Mouse (Mus musculus): ENCODE data around the gene Pum2. TPM values are rescaled to one million over a fixed set of nuclear protein-coding genes. Genes with fewer than 3 reads are reported as not detected.
A peak's percentile ranks its signal among the peaks of the same experiment; 100 is the strongest.
"Not testable (repeated sequence)": the region's sequence is repeated elsewhere in the genome, so short reads cannot be mapped to it uniquely, and the experiment has no call there.

Pum2 gene
- polyA plus RNA-seq, 1 experiment = 149 TPM

- Histone ChIP-seq H3K4me3 (ENCODE audit: control insufficient read depth, insufficient read depth, low read length) (no peak overlapping the region), H3K27me3 (ENCODE audit: control insufficient read depth, insufficient read depth, low read length) (no peaks in the 10 kb centered on the region), H3K27ac (ENCODE audit: control insufficient read depth, insufficient read depth, low read length) (no peak overlapping the region), H3K36me3 (ENCODE audit: control insufficient read depth, insufficient read depth, low read length) (no peaks in the 10 kb centered on the region), H3K4me1 (replicated peaks; ENCODE audit: control insufficient read depth, insufficient read depth, low read length) (peaks cover 7% of the 10 kb centered on the region)
- TF ChIP-seq POLR2A (IDR thresholded peaks at IDR 0.05; ENCODE audit: control insufficient read depth, extremely low read depth, insufficient read depth, low read length, poor library complexity) (no peak), CTCF (IDR thresholded peaks at IDR 0.05; ENCODE audit: borderline replicate concordance, control insufficient read depth, extremely low read depth, insufficient read depth, low read length, poor library complexity) (no peak)
- no peak for DNase-seq
Measured at GRCm38 (mm10) chr12:8677926-8678325, 4.0 kb downstream of the Pum2 start.

- 76% methylated on average over 1 of the region's 1 CpGs for WGBS
- Histone ChIP-seq H3K27ac (ENCODE audit: control insufficient read depth, insufficient read depth, low read length) (no peak overlapping the region), H3K4me1 (replicated peaks; ENCODE audit: control insufficient read depth, insufficient read depth, low read length) (peaks cover 5% of the 10 kb centered on the region), H3K36me3 (ENCODE audit: control insufficient read depth, insufficient read depth, low read length) (no peaks in the 10 kb centered on the region), H3K27me3 (ENCODE audit: control insufficient read depth, insufficient read depth, low read length) (no peaks in the 10 kb centered on the region), H3K4me3 (ENCODE audit: control insufficient read depth, insufficient read depth, low read length) (no peak overlapping the region)
- DNase-seq = no peak
- TF ChIP-seq CTCF (IDR thresholded peaks at IDR 0.05; ENCODE audit: borderline replicate concordance, control insufficient read depth, extremely low read depth, insufficient read depth, low read length, poor library complexity) (no peak), POLR2A (IDR thresholded peaks at IDR 0.05; ENCODE audit: control insufficient read depth, extremely low read depth, insufficient read depth, low read length, poor library complexity) (no peak)
Measured at GRCm38 (mm10) chr12:8684200-8684599, 10.3 kb downstream of the Pum2 start.

- no peaks in the 10 kb centered on the region for H3K27me3 ChIP-seq (ENCODE audit: control insufficient read depth, insufficient read depth, low read length)
- no peak for DNase-seq
- H3K36me3 ChIP-seq (ENCODE audit: control insufficient read depth, insufficient read depth, low read length) = no peaks in the 10 kb centered on the region
- H3K4me1 ChIP-seq (replicated peaks; ENCODE audit: control insufficient read depth, insufficient read depth, low read length) = peaks cover 5% of the 10 kb centered on the region
- TF ChIP-seq POLR2A (IDR thresholded peaks at IDR 0.05; ENCODE audit: control insufficient read depth, extremely low read depth, insufficient read depth, low read length, poor library complexity) (no peak), CTCF (IDR thresholded peaks at IDR 0.05; ENCODE audit: borderline replicate concordance, control insufficient read depth, extremely low read depth, insufficient read depth, low read length, poor library complexity) (no peak)
- H3K4me3 ChIP-seq (ENCODE audit: control insufficient read depth, insufficient read depth, low read length) = no peak overlapping the region
- WGBS = 98% methylated on average over 3 of the region's 3 CpGs
- no peak overlapping the region for H3K27ac ChIP-seq (ENCODE audit: control insufficient read depth, insufficient read depth, low read length)
Measured at GRCm38 (mm10) chr12:8685036-8685435, 11.1 kb downstream of the Pum2 start.

- 88% methylated on average over 3 of the region's 3 CpGs for WGBS
- not testable (repeated sequence) for H3K27ac ChIP-seq (ENCODE audit: control insufficient read depth, insufficient read depth, low read length); H3K4me1 ChIP-seq (replicated peaks; ENCODE audit: control insufficient read depth, insufficient read depth, low read length); H3K27me3 ChIP-seq (ENCODE audit: control insufficient read depth, insufficient read depth, low read length); H3K36me3 ChIP-seq (ENCODE audit: control insufficient read depth, insufficient read depth, low read length); DNase-seq; H3K4me3 ChIP-seq (ENCODE audit: control insufficient read depth, insufficient read depth, low read length)
Measured at GRCm38 (mm10) chr12:8689882-8690281, 15.9 kb downstream of the Pum2 start.

GRCm38 (mm10) chr12:8698895-8699294, 25.0 kb downstream of the Pum2 start:
- peak; percentile 45 for DNase-seq
- Histone ChIP-seq H3K27me3 (ENCODE audit: control insufficient read depth, insufficient read depth, low read length) (no peaks in the 10 kb centered on the region), H3K4me1 (replicated peaks; ENCODE audit: control insufficient read depth, insufficient read depth, low read length) (no peaks in the 10 kb centered on the region), H3K4me3 (ENCODE audit: control insufficient read depth, insufficient read depth, low read length) (no peak overlapping the region), H3K27ac (ENCODE audit: control insufficient read depth, insufficient read depth, low read length) (no peak overlapping the region), H3K36me3 (ENCODE audit: control insufficient read depth, insufficient read depth, low read length) (peaks cover 16% of the 10 kb centered on the region)
- TF ChIP-seq POLR2A (IDR thresholded peaks at IDR 0.05; ENCODE audit: control insufficient read depth, extremely low read depth, insufficient read depth, low read length, poor library complexity) (no peak), CTCF (IDR thresholded peaks at IDR 0.05; ENCODE audit: borderline replicate concordance, control insufficient read depth, extremely low read depth, insufficient read depth, low read length, poor library complexity) (no peak)
- WGBS = 61% methylated on average over 2 of the region's 2 CpGs

GRCm38 (mm10) chr12:8703988-8704387, 30.1 kb downstream of the Pum2 start:
- TF ChIP-seq POLR2A (IDR thresholded peaks at IDR 0.05; ENCODE audit: control insufficient read depth, extremely low read depth, insufficient read depth, low read length, poor library complexity) (no peak), CTCF (IDR thresholded peaks at IDR 0.05; ENCODE audit: borderline replicate concordance, control insufficient read depth, extremely low read depth, insufficient read depth, low read length, poor library complexity) (no peak)
- Histone ChIP-seq H3K27me3 (ENCODE audit: control insufficient read depth, insufficient read depth, low read length) (no peaks in the 10 kb centered on the region), H3K4me3 (ENCODE audit: control insufficient read depth, insufficient read depth, low read length) (no peak overlapping the region), H3K36me3 (ENCODE audit: control insufficient read depth, insufficient read depth, low read length) (peaks cover 43% of the 10 kb centered on the region), H3K27ac (ENCODE audit: control insufficient read depth, insufficient read depth, low read length) (no peak overlapping the region), H3K4me1 (replicated peaks; ENCODE audit: control insufficient read depth, insufficient read depth, low read length) (no peaks in the 10 kb centered on the region)
- WGBS = 93% methylated on average over 1 of the region's 1 CpGs
- DNase-seq = no peak

- Histone ChIP-seq H3K4me3 (ENCODE audit: control insufficient read depth, insufficient read depth, low read length) (no peak overlapping the region), H3K4me1 (replicated peaks; ENCODE audit: control insufficient read depth, insufficient read depth, low read length) (no peaks in the 10 kb centered on the region), H3K27ac (ENCODE audit: control insufficient read depth, insufficient read depth, low read length) (no peak overlapping the region), H3K27me3 (ENCODE audit: control insufficient read depth, insufficient read depth, low read length) (no peaks in the 10 kb centered on the region), H3K36me3 (ENCODE audit: control insufficient read depth, insufficient read depth, low read length) (peaks cover 51% of the 10 kb centered on the region)
- 95% methylated on average over 2 of the region's 2 CpGs for WGBS
- DNase-seq = no peak
- no peak for TF ChIP-seq CTCF (IDR thresholded peaks at IDR 0.05; ENCODE audit: borderline replicate concordance, control insufficient read depth, extremely low read depth, insufficient read depth, low read length, poor library complexity)
- no peak for TF ChIP-seq POLR2A (IDR thresholded peaks at IDR 0.05; ENCODE audit: control insufficient read depth, extremely low read depth, insufficient read depth, low read length, poor library complexity)
Measured at GRCm38 (mm10) chr12:8708876-8709275, 34.9 kb downstream of the Pum2 start.
